Mouse (Mus musculus): ENCODE results near the gene Arid4b. TPM values are rescaled to one million over a fixed set of nuclear protein-coding genes. Genes with fewer than 3 reads are reported as not detected.

The Arid4b gene
- polyA plus RNA-seq, 1 experiment from 2014 or later = 62.7 TPM

DNA sequence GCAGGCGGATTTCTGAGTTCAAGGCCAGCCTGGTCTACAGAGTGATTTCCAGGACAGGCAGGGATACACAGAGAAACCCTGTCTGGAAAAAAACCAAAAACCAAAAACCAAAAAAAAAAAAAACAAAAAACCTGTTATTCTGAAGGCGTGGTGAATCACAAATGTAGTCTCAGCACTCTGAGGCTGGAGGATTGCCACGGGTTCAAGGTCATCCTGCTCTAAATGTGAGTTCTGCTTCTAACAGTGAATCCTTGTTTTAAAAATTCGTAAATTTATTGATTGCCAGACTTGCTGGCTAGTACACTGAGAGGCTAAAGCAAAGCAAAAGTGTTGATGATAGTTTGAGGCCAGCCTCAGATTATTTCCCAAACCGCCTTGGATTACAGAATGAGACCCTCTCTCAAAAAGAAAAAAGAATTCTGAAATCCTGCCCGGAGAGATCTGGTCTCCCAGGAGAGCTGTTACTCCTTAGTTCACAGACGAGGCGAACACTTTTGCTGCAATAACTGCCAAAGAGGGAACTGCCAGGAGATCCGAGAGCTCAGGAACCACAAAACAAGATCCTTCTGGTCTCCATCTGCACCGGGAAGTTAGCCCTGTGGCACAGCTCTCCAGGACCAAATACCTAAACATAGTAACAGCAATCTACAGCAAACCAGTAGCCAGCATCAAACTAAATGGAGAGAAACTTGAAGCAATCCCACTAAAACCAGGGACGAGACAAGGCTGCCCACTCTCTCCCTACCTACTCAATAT, 27.0 kb upstream of the Arid4b start:
- Histone ChIP-seq H3K27me3 (no peaks in the 10 kb centered on the region), H3K4me3 (no peak overlapping the region), H3K9me3 (no peaks in the 10 kb centered on the region), H3K4me2 (no peak overlapping the region), H3K27ac (replicated peaks) (no peak overlapping the region), H3K36me3 (no peaks in the 10 kb centered on the region; the same call in 1 of the 2 replicates), H3K9ac (no peak overlapping the region), H3K4me1 (replicated peaks) (peaks cover 21% of the 10 kb centered on the region)
- WGBS = 92% methylated on average over 11 of the region's 11 CpGs
- no peak for ATAC-seq (ENCODE audit: low FRiP score, low read depth)

DNA sequence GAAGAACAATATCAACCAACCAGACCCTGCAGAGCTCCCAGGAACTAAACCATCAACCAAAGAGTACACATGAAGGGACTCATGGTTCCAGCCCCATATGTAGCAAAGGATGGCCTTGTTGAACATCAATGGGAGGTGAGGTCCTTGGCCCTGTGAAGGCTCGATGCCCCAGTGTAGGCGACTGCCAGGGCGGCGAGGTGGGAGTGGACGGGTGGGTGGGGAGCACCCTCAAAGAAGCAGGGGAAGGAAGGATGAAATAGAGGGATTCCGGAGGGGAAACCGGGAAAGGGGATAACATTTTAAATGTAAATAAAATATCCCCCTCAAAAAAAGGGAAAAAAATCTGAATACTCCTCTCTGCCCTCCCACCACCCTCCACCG, 24.1 kb upstream of the Arid4b start:
- WGBS = under 1% methylated on average over 8 of the region's 8 CpGs
- peak overlapping the region; percentile 87 for H3K4me3 ChIP-seq
- H3K9ac ChIP-seq = peak overlapping the region; percentile 90
- H3K4me1 ChIP-seq (replicated peaks) = peaks cover 21% of the 10 kb centered on the region
- peak; percentile 73 for ATAC-seq (ENCODE audit: low FRiP score, low read depth)
- peak overlapping the region; percentile 100 for H3K27ac ChIP-seq (replicated peaks)
- no peaks in the 10 kb centered on the region for H3K36me3 ChIP-seq
- peak overlapping the region; percentile 85 for H3K4me2 ChIP-seq
- no peaks in the 10 kb centered on the region for H3K27me3 ChIP-seq
- no peaks in the 10 kb centered on the region for H3K9me3 ChIP-seq

- peak; percentile 98 for ATAC-seq (ENCODE audit: low FRiP score, low read depth)
- Histone ChIP-seq H3K4me2 (peak within 1 kb of the TSS; percentile 85), H3K27me3 (no peaks in the 10 kb centered on the region), H3K4me1 (replicated peaks) (peaks cover 21% of the 10 kb centered on the region), H3K36me3 (no peaks in the 10 kb centered on the region), H3K9me3 (no peaks in the 10 kb centered on the region), H3K27ac (replicated peaks) (peak within 1 kb of the TSS; percentile 100), H3K4me3 (peak within 1 kb of the TSS; percentile 87), H3K9ac (peak within 1 kb of the TSS; percentile 90)
- under 1% methylated on average over 35 of the region's 35 CpGs for WGBS
Observed at GRCm38 (mm10) chr13:14039292-14039965, 23.6 kb upstream of the Arid4b start, which contains the start of gene Tbce. Gene Tbce (minus strand): TSS chr13:14039638.

- Histone ChIP-seq H3K4me2 (peak overlapping the region; percentile 85), H3K9me3 (no peaks in the 10 kb centered on the region), H3K27me3 (no peaks in the 10 kb centered on the region), H3K9ac (peak overlapping the region; percentile 90), H3K36me3 (no peaks in the 10 kb centered on the region), H3K4me3 (peak overlapping the region; percentile 87), H3K27ac (replicated peaks) (peak overlapping the region; percentile 100), H3K4me1 (replicated peaks) (peaks cover 21% of the 10 kb centered on the region)
- no peak for ATAC-seq (ENCODE audit: low FRiP score, low read depth)
- WGBS = 36% methylated on average over 5 of the region's 5 CpGs
Observed at GRCm38 (mm10) chr13:14040186-14040585, 22.8 kb upstream of the Arid4b start.

- Histone ChIP-seq H3K9ac (no peak overlapping the region), H3K27me3 (no peaks in the 10 kb centered on the region), H3K9me3 (no peaks in the 10 kb centered on the region), H3K4me3 (no peak overlapping the region), H3K27ac (replicated peaks) (no peak overlapping the region), H3K4me1 (replicated peaks) (peaks cover 8% of the 10 kb centered on the region), H3K36me3 (peaks cover 15% of the 10 kb centered on the region), H3K4me2 (no peak overlapping the region)
- ATAC-seq (ENCODE audit: low FRiP score, low read depth) = no peak
Observed at GRCm38 (mm10) chr13:14043851-14044250, 19.2 kb upstream of the Arid4b start.

- Histone ChIP-seq H3K9me3 (no peaks in the 10 kb centered on the region), H3K27ac (replicated peaks) (no peak overlapping the region), H3K9ac (no peak overlapping the region), H3K27me3 (no peaks in the 10 kb centered on the region), H3K4me3 (no peak overlapping the region), H3K4me1 (replicated peaks) (peaks cover 8% of the 10 kb centered on the region), H3K36me3 (peaks cover 22% of the 10 kb centered on the region), H3K4me2 (no peak overlapping the region)
- WGBS = 80% methylated on average over 2 of the region's 2 CpGs
- no peak for ATAC-seq (ENCODE audit: low FRiP score, low read depth)
Observed at GRCm38 (mm10) chr13:14044521-14044920, 18.5 kb upstream of the Arid4b start.

- Histone ChIP-seq H3K27me3 (no peaks in the 10 kb centered on the region), H3K4me3 (no peak overlapping the region), H3K4me2 (no peak overlapping the region), H3K9me3 (no peaks in the 10 kb centered on the region), H3K4me1 (replicated peaks) (no peaks in the 10 kb centered on the region), H3K9ac (no peak overlapping the region), H3K27ac (replicated peaks) (no peak overlapping the region), H3K36me3 (peaks cover 67% of the 10 kb centered on the region)
- WGBS = 94% methylated on average over 1 of the region's 1 CpGs
- no peak for ATAC-seq (ENCODE audit: low FRiP score, low read depth)
Observed at GRCm38 (mm10) chr13:14049878-14050277, 13.2 kb upstream of the Arid4b start.

DNA sequence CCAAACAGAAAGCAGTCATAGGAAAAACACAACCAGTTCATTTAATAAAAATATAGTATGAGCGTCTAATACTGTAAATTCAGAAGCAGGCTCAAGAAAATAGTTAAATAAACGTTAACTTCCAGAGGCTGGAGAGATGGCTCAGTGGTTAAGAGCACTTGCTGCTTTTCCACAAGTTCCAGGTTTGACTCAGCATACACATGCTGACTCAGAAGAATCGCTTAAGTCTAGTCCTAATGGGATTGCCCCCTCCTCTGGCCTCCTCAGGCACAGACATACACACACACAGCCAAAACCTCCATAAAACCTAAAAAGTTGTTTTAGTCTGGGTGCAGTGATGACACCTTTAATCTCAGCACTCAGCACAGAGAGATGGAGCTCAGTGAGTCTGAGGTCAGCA, 6.2 kb upstream of the Arid4b start:
- peaks cover 16% of the 10 kb centered on the region for H3K4me1 ChIP-seq (replicated peaks)
- H3K27ac ChIP-seq (replicated peaks) = no peak overlapping the region
- WGBS = 93% methylated on average over 3 of the region's 3 CpGs
- no peak overlapping the region for H3K4me2 ChIP-seq
- no peaks in the 10 kb centered on the region for H3K27me3 ChIP-seq
- H3K36me3 ChIP-seq = peaks cover 53% of the 10 kb centered on the region
- no peak overlapping the region for H3K9ac ChIP-seq
- H3K4me3 ChIP-seq = no peak overlapping the region
- no peak for ATAC-seq (ENCODE audit: low FRiP score, low read depth)
- no peaks in the 10 kb centered on the region for H3K9me3 ChIP-seq

DNA sequence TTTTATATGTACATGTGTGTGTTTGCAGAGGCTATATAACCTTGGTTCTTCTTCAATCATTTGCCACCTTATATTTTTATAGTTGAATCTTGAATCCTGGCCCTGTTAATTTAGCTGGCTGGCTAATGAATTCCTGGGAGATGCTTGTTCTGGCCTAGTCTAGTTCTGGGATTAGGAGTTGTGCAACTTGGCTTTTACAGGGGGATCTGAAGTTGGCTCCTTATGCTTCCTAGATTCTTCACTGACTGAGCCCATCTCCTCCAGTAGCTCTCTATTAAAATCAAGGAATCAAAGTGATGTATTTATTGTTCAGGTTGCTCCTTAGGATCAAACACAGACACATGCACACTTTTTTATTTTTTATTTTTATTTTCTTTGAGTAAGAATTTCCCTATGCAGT, 3.5 kb upstream of the Arid4b start:
- Histone ChIP-seq H3K36me3 (peaks cover 27% of the 10 kb centered on the region), H3K27ac (replicated peaks) (no peak overlapping the region), H3K9me3 (no peaks in the 10 kb centered on the region), H3K4me3 (no peak overlapping the region), H3K4me2 (no peak overlapping the region), H3K4me1 (replicated peaks) (peaks cover 24% of the 10 kb centered on the region), H3K27me3 (no peaks in the 10 kb centered on the region), H3K9ac (no peak overlapping the region)
- no peak for ATAC-seq (ENCODE audit: low FRiP score, low read depth)

DNA sequence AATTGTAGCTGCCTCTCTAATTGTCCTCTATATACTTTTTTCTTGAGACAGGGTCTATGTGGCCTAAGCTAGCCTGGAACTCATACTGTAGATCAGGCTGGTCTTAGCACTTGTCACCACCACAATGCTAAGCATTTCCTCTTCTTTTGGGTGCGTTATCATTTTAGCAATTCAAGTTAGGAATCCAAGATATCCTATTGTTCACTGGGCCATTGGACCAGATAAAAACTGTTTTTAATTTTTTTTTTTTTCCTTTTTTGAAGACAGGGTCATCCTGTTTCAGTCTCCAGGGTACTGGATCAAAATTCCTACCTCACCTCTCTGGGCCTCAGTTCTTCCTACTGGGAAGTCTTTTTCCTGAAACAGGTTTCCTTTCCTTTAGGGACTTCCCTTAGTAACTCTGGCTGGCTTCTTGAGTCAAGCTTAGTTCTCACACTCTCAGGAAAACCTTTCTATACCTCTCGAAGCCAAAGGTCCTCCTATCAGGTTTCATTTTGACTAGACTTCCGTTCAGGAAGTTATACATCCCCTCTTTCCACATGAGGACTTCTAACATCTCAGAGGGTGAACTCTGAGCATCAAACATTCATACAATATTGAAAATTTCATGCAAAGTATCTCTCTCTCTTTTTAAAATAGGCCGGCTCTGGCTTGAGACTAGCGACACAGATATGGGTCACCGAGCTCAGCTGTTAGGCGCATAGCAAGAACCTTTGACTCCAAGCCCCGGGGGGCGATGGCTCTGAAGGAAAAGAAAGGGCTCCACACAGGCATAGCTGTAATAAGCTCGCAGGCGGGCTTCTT, 621 bp upstream of the Arid4b start:
- Histone ChIP-seq H3K36me3 (peaks cover 8% of the 10 kb centered on the region), H3K4me2 (peak overlapping the region; percentile 66), H3K27ac (replicated peaks) (peak overlapping the region; percentile 98), H3K9ac (peak overlapping the region; percentile 87), H3K4me1 (replicated peaks) (peaks cover 41% of the 10 kb centered on the region), H3K9me3 (no peaks in the 10 kb centered on the region), H3K27me3 (no peaks in the 10 kb centered on the region), H3K4me3 (peak overlapping the region; percentile 91)
- no peak for ATAC-seq (ENCODE audit: low FRiP score, low read depth)
- WGBS = 6% methylated on average over 11 of the region's 11 CpGs

DNA sequence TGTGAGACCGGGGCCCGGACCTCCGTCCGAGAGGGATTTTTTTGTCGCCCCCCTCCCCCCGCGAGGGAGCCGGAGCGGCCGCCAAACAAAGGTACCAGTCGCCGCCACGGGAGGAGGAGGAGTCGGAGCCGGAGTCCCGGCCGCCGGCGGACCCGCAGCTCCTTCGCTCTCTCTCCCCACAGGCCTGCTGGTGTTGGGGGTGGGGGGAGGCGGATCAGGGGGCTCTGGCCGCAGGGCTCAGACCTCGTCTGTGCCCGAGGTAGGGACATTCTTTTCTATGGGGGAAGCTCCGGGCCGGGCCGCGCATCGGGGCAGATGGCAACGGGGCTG, 875 bp downstream of the Arid4b start:
- peaks cover 7% of the 10 kb centered on the region for H3K36me3 ChIP-seq
- H3K27ac ChIP-seq (replicated peaks) = peak overlapping the region; percentile 93
- WGBS = 0% methylated on average over 21 of the region's 31 CpGs
- H3K4me1 ChIP-seq (replicated peaks) = peaks cover 54% of the 10 kb centered on the region
- peak overlapping the region; percentile 91 for H3K4me3 ChIP-seq
- peak overlapping the region; percentile 89 for H3K9ac ChIP-seq
- no peaks in the 10 kb centered on the region for H3K9me3 ChIP-seq
- no peaks in the 10 kb centered on the region for H3K27me3 ChIP-seq
- H3K4me2 ChIP-seq = peak overlapping the region; percentile 60
- ATAC-seq (ENCODE audit: low FRiP score, low read depth) = no peak; the same call in 1 of the 2 replicates

Measured in hindbrain, embryonic 15.5 days (tissue).